Mouse (Mus musculus) forebrain, embryonic 14.5 days (tissue): Measurements from ENCODE around the gene Hoxb4. TPM values are rescaled to one million over a fixed set of nuclear protein-coding genes. Genes with fewer than 3 reads are reported as not detected.
A peak's percentile ranks its signal among the peaks of the same experiment; 100 is the strongest.

Source experiments
- ATAC-seq: fragments of 200-750 bp; cut with Nextera tagmentation; 2 replicates; pipeline ENCODE4 v1.8.0; 2017; ENCODE audit warnings: mild to moderate bottlenecking, moderate library complexity
- DNase-seq: peaks from one replicate; pipeline ENCODE4 v3.0.0-alpha.2; 2015; ENCODE audit warnings: low spot score
- H3K27ac ChIP-seq: fragments of 300-500 bp; sonication (generic); 2 replicates; pipeline ENCODE4 v1.5.1; 2014; ENCODE audit warnings: low read depth, mild to moderate bottlenecking, control low read depth, low read length, moderate library complexity
- H3K27me3 ChIP-seq: fragments of 300-500 bp; sonication (generic); replicated peaks from 2 replicates; pipeline ENCODE4 v1.6.1; 2014; ENCODE audit warnings: low read length, control low read depth, mixed read lengths; ENCODE audit not compliant: control insufficient read depth, insufficient read depth
- H3K36me3 ChIP-seq: fragments of 300-500 bp; sonication (generic); 2 replicates; pipeline ENCODE4 v1.6.1; 2014; ENCODE audit warnings: low read length, control low read depth; ENCODE audit not compliant: control insufficient read depth, insufficient read depth
- H3K4me1 ChIP-seq: fragments of 300-500 bp; sonication (generic); 2 replicates; pipeline ENCODE4 v1.6.1; 2014; ENCODE audit warnings: antibody characterized with exemption, low read length, control low read depth; ENCODE audit not compliant: control insufficient read depth, insufficient read depth
- H3K4me2 ChIP-seq: fragments of 300-500 bp; sonication (generic); 2 replicates; pipeline ENCODE4 v1.6.1; 2014; ENCODE audit warnings: mild to moderate bottlenecking, control low read depth, low read length
- H3K4me3 ChIP-seq: fragments of 300-500 bp; sonication (generic); 2 replicates; pipeline ENCODE4 v1.5.1; 2014; ENCODE audit warnings: low read depth, low read length, control low read depth
- H3K9ac ChIP-seq: fragments of 300-500 bp; sonication (generic); 2 replicates; pipeline ENCODE4 v1.6.1; 2014; ENCODE audit warnings: mild to moderate bottlenecking, low read length, control low read depth, moderate library complexity
- H3K9me3 ChIP-seq: fragments of 300-500 bp; sonication (generic); replicated peaks from 2 replicates; pipeline ENCODE4 v1.6.1; 2016; ENCODE audit warnings: low read length, control low read depth, mixed read lengths; ENCODE audit not compliant: control insufficient read depth
- WGBS: fragments of 180-500 bp; shearing (Covaris S2); extraction: QIAGEN DNeasy Blood & Tissue Kit; methylation state at CpG from one replicate; pipeline ENCODE4 v1.1.7; 2014; 5-methylcytosine and 5-hydroxymethylcytosine counted together
- polyA plus RNA-seq: library from polyadenylated mRNA; unstranded; fragments of >200 nt; fragmentation: Nextera tagmentation; extraction: Ambion mirVana; gene quantifications from 2 replicates; pipeline ENCODE4 v1.2.1, GENCODE M21; 2014

The Hoxb4 gene
- polyA plus RNA-seq = not detected in 2 replicates

- Histone ChIP-seq H3K36me3 (no peaks in the 10 kb centered on the region), H3K27me3 (peaks cover 100% of the 10 kb centered on the region), H3K4me1 (no peaks in the 10 kb centered on the region), H3K27ac (no peak within 1 kb of the TSS), H3K9me3 (no peaks in the 10 kb centered on the region), H3K4me3 (peak within 1 kb of the TSS; percentile 6; the same call in 1 of the 2 replicates), H3K9ac (no peak within 1 kb of the TSS), H3K4me2 (peak within 1 kb of the TSS; percentile 31)
- WGBS = under 1% methylated on average over 28 of the region's 28 CpGs
- ATAC-seq (no peak), DNase-seq (no peak)
Observed at GRCm38 (mm10) chr11:96317608-96318367, at the start of gene Hoxb4. Hoxb4 (plus strand) TSS chr11:96318267.

- no peak for ATAC-seq
- Histone ChIP-seq H3K4me1 (no peaks in the 10 kb centered on the region), H3K9me3 (no peaks in the 10 kb centered on the region), H3K36me3 (no peaks in the 10 kb centered on the region), H3K9ac (no peak overlapping the region), H3K4me3 (no peak overlapping the region), H3K27ac (no peak overlapping the region), H3K27me3 (peaks cover 98% of the 10 kb centered on the region), H3K4me2 (no peak overlapping the region)
- under 1% methylated on average over 19 of the region's 19 CpGs for WGBS
- DNase-seq = no peak
Observed at GRCm38 (mm10) chr11:96269869-96270268, 48.2 kb upstream of the Hoxb4 start.

- no peak within 1 kb of the TSS for H3K4me2 ChIP-seq
- H3K27me3 ChIP-seq = peaks cover 99% of the 10 kb centered on the region
- no peak within 1 kb of the TSS for H3K4me3 ChIP-seq
- DNase-seq = no peak
- no peaks in the 10 kb centered on the region for H3K9me3 ChIP-seq
- no peaks in the 10 kb centered on the region for H3K36me3 ChIP-seq
- no peak for ATAC-seq
- no peaks in the 10 kb centered on the region for H3K4me1 ChIP-seq
- H3K9ac ChIP-seq = no peak within 1 kb of the TSS
- H3K27ac ChIP-seq = no peak within 1 kb of the TSS
- under 1% methylated on average over 39 of the region's 40 CpGs for WGBS
Observed at GRCm38 (mm10) chr11:96270996-96271540, 47.0 kb upstream of the Hoxb4 start, which contains the start of gene Hoxb9. Hoxb9 (plus strand) TSS chr11:96271457.

- WGBS = under 1% methylated on average over 49 of the region's 52 CpGs
- H3K4me3 ChIP-seq = no peak overlapping the region
Observed at GRCm38 (mm10) chr11:96271541-96272011, 46.5 kb upstream of the Hoxb4 start.

GRCm38 (mm10) chr11:96272024-96272921 lies 45.8 kb upstream of the Hoxb4 start:
- Histone ChIP-seq H3K9ac (no peak overlapping the region), H3K4me1 (no peaks in the 10 kb centered on the region), H3K27ac (no peak overlapping the region), H3K36me3 (no peaks in the 10 kb centered on the region), H3K9me3 (no peaks in the 10 kb centered on the region), H3K27me3 (peaks cover 98% of the 10 kb centered on the region), H3K4me3 (no peak overlapping the region), H3K4me2 (no peak overlapping the region)
- under 1% methylated on average over 50 of the region's 58 CpGs for WGBS
- DNase-seq (peak; percentile 41), ATAC-seq (no peak)

More at GRCm38 (mm10) chr11:96271541-96272011, 46.5 kb upstream of the Hoxb4 start:
- Histone ChIP-seq H3K9me3 (no peaks in the 10 kb centered on the region), H3K27me3 (peaks cover 99% of the 10 kb centered on the region), H3K36me3 (no peaks in the 10 kb centered on the region), H3K4me1 (no peaks in the 10 kb centered on the region), H3K9ac (no peak overlapping the region), H3K4me2 (no peak overlapping the region), H3K27ac (no peak overlapping the region)
- ATAC-seq (no peak), DNase-seq (no peak)

- Histone ChIP-seq H3K36me3 (no peaks in the 10 kb centered on the region), H3K4me2 (no peak overlapping the region), H3K27me3 (peaks cover 99% of the 10 kb centered on the region), H3K4me1 (no peaks in the 10 kb centered on the region), H3K9ac (no peak overlapping the region), H3K27ac (no peak overlapping the region), H3K9me3 (no peaks in the 10 kb centered on the region), H3K4me3 (no peak overlapping the region)
- no peak for DNase-seq
- WGBS = 3% methylated on average over 10 of the region's 10 CpGs
- no peak for ATAC-seq
Observed at GRCm38 (mm10) chr11:96274428-96274827, 43.6 kb upstream of the Hoxb4 start.

- no peak overlapping the region for H3K4me2 ChIP-seq
- H3K27ac ChIP-seq = no peak overlapping the region
- H3K27me3 ChIP-seq = peaks cover 99% of the 10 kb centered on the region
- H3K4me1 ChIP-seq = no peaks in the 10 kb centered on the region
- 6% methylated on average over 4 of the region's 4 CpGs for WGBS
- no peak for DNase-seq
- H3K4me3 ChIP-seq = no peak overlapping the region
- no peaks in the 10 kb centered on the region for H3K9me3 ChIP-seq
- H3K9ac ChIP-seq = no peak overlapping the region
- ATAC-seq = no peak
- H3K36me3 ChIP-seq = no peaks in the 10 kb centered on the region
Observed at GRCm38 (mm10) chr11:96275896-96276295, 42.2 kb upstream of the Hoxb4 start.

GRCm38 (mm10) chr11:96277151-96278044 lies 40.7 kb upstream of the Hoxb4 start:
- ATAC-seq (no peak), DNase-seq (no peak)
- Histone ChIP-seq H3K36me3 (no peaks in the 10 kb centered on the region), H3K27me3 (peaks cover 94% of the 10 kb centered on the region), H3K27ac (no peak overlapping the region), H3K4me3 (no peak overlapping the region), H3K9me3 (no peaks in the 10 kb centered on the region), H3K4me2 (no peak overlapping the region), H3K4me1 (no peaks in the 10 kb centered on the region), H3K9ac (no peak overlapping the region)
- WGBS = 1% methylated on average over 35 of the region's 35 CpGs
